Mouse (Mus musculus) v-Abl transformed pro-B cells (cell line): Measurements from ENCODE around the gene Mycbpap.

ENCODE experiments used
- in situ Hi-C, 2 experiments: fragments of 400-800 bp; cut with MboI; formaldehyde crosslinking; loops; one replicate each; pipeline ENCODE4 v1.15.1; 2025; ENCODE audit not compliant: unreplicated experiment in 2 of 2

Gene Mycbpap

GRCm38 (mm10) chr11:94483921-94484320 is 37.6 kb downstream of the Mycbpap start:
- in situ Hi-C loops, result loop anchor here (5.0 to 10.0 kb wide), 4 partner anchors 147 to 352 kb away; no protein-coding TSS in a partner anchor

DNA sequence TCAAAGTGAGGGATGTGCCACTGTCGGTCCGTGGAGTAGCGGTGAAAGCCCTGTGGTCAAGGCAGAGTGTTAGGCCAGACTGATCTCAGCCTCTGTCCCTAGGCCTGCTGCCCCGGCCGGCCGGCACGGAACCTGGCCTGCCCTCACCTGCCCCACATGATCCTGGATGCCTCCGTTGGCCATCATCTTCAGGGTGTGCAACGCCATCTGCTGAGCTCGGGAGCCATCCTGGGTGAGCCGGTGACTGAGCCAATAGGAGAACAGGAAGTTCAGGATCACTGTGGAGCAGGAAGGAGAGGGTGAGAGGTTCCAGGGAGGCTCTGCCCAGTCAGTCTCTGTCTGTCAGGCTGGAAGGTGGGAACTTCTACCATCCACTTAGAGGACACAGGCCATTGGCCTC is 38.1 kb downstream of the Mycbpap start:
- in situ Hi-C loops, result loop anchor here (5.0 to 10.0 kb wide), 4 partner anchors 146 to 351 kb away; no protein-coding TSS in a partner anchor

DNA sequence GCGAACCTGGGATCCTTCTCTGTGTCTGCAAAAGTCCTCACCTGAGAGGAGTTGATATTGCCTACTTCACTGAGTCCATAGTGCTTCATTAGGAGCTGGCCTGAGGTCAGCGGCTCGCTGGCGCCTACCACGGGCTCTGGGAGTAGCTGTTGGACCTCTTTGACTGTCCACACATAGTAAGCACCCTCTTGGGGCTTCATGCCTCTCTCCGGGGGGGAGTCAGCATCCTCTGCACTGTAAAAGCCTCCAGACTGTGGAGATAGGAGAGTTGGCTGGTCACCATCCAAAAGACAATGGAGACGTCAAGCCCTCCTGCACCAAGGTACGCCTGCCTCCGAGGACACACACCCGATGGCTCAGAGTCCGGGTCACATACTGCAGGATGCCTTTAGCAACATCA is 38.8 kb downstream of the Mycbpap start:
- in situ Hi-C loops, result loop anchor here (5.0 to 10.0 kb wide), 4 partner anchors 145 to 350 kb away; no protein-coding TSS in a partner anchor

- in situ Hi-C loops, result loop anchor here (5.0 to 10.0 kb wide), 4 partner anchors 145 to 350 kb away; no protein-coding TSS in a partner anchor
These were observed 39.6 kb downstream of the Mycbpap start for GRCm38 (mm10) chr11:94481963-94482362.

- in situ Hi-C loops, result loop anchor here (5.0 to 10.0 kb wide), 4 partner anchors 143 to 348 kb away; no protein-coding TSS in a partner anchor
These were observed 41.2 kb downstream of the Mycbpap start for GRCm38 (mm10) chr11:94480382-94480781.

- in situ Hi-C loops, result no loop called here
These were observed 43.9 kb downstream of the Mycbpap start for GRCm38 (mm10) chr11:94477651-94478050.

DNA sequence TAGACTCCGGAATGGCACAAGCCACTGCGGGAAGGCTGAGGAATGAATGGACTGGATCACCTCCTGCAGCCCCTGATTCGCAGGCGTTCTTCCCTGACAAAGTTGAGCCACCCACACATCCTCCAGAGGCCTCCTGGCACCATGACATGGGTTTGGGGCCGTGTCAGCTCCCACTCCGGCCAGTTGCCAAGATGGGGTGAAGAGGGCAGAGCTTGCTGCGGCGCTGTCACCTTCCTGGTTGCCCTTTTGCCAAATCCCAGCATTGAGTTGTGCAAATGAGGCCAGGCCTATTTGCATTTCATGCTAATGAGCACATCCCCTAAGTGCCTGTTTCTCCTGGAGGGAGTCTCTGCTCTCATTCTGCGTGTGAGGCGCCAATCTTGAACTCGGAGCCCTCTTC is 45.8 kb downstream of the Mycbpap start:
- in situ Hi-C loops, result no loop called here

- in situ Hi-C loops, result no loop called here
These were observed 47.0 kb downstream of the Mycbpap start for GRCm38 (mm10) chr11:94474544-94474910.

GRCm38 (mm10) chr11:94473707-94474543 is 47.6 kb downstream of the Mycbpap start, which contains the start of gene Cacna1g:
Gene Cacna1g (minus strand): TSS chr11:94474198.
- in situ Hi-C loops, result no loop called here

DNA sequence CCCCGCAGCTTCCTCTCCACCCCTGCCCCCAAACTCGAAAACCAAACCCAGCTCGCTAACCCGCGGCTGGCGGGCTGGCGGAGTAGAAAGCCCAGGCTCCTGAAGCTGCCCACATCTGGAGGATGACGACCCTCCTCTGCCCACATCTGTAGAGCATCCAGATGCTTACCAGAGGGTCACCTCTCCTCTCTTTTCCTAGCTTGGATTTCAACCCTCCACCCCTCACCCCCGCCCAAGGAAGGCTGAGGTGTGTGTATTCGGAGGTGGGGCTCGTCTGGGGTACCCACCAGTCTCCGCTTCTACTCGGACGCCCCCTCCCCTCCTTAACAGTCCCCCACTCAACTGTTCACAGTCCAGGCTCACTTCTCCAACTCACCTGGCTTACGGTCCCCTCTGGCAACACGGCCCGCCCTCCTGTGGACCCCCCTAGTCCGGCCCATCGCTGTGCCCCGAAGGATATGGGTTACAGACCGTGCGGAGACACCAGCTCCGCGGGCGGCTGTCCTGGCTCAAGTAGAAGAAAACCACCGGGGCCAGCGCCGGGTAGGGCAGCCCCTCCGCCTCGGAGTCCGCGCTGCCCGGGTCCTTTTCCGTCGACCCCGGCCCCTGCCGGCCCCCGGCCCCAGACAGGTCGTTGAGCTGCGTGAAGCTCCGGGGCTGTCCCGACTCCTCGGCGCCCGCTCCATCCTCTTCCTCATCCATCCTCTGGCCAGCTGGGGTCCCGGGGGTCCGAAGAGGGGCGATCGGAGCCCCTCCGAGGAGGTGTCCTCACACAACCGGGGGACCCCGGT is 48.4 kb downstream of the Mycbpap start:
- in situ Hi-C loops, result no loop called here

DNA sequence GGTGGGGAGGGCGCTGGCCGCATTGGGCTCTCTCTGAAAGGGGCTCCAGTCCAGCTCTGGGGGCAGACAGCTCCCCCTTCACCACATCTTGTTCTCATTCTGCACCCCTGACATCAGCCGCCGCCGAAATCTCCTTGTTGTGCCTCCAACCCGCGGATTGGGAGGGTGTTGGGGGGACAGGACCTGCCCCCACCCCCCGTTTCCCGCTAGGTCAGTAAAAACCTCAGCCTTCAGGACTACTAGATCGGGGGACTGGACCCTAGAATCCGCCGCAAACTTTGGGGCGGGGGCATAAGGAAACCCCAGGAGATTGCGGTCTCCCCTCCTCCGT is 49.0 kb downstream of the Mycbpap start:
- in situ Hi-C loops, result no loop called here

GRCm38 (mm10) chr11:94471740-94472584 is 49.6 kb downstream of the Mycbpap start:
- in situ Hi-C loops, result no loop called here

DNA sequence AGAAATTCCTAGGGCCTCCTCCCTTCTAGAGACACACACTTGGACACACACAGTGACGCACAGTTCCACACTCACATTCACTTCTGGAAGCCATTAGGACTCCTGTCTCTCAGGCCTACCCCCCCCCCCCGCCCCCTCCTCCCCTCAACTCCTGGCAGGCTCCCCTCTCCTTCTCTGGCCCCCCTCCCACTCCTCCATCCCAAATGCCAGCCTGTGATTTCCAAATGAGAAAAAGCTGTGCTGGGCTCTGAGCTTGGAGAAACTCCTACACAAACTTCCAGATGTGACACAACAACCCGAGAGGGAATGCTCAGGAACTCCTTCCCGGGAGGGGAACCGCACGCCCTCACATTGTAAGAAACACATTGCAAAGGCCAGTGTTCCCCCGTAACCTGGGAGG is 51.2 kb downstream of the Mycbpap start:
- in situ Hi-C loops, result no loop called here

- in situ Hi-C loops, result no loop called here
These were observed 52.1 kb downstream of the Mycbpap start for GRCm38 (mm10) chr11:94469136-94470064.

- in situ Hi-C loops, result no loop called here
These were observed 52.9 kb downstream of the Mycbpap start for GRCm38 (mm10) chr11:94468582-94469064.

- in situ Hi-C loops, result no loop called here
These were observed 55.1 kb downstream of the Mycbpap start for GRCm38 (mm10) chr11:94466333-94466855.

- in situ Hi-C loops, result no loop called here
These were observed 57.4 kb downstream of the Mycbpap start for GRCm38 (mm10) chr11:94464170-94464569.

DNA sequence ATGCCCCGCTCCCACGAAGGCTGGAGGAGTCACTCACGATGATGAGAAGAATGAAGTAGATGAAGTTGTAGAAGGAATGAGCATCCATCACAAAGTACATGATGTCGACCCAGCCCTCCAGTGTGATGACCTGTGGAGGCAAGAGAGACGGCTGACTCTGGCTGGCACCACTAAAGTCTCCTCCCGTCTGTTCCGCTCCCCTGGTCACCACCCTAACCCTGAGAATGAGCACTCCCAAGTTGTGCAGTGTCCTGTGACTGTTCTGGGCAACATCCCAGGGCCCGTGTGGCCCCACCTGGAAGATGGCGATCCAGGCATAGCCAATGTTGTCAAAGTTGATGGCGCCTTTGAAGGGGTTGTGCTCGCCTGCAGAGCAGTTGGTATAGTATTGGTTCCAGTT is 59.7 kb downstream of the Mycbpap start:
- in situ Hi-C loops, result no loop called here

- in situ Hi-C loops, result no loop called here
These were observed 64.5 kb downstream of the Mycbpap start for GRCm38 (mm10) chr11:94457001-94457400.
